Mouse (Mus musculus) forebrain, embryonic 13.5 days (tissue): Measurements from ENCODE around the gene Ppp1r14c. TPM values are rescaled to one million over a fixed set of nuclear protein-coding genes. Genes with fewer than 3 reads are reported as not detected.

Experiments
- ATAC-seq: fragments of 200-750 bp; cut with Nextera tagmentation; 2 replicates; pipeline ENCODE4 v1.8.0; 2017
- H3K27ac ChIP-seq: fragments of 300-500 bp; sonication (generic); 2 replicates; pipeline ENCODE4 v1.5.1; 2015; ENCODE audit warnings: inconsistent platforms, mild to moderate bottlenecking, moderate library complexity
- H3K27me3 ChIP-seq: fragments of 300-500 bp; sonication (generic); 2 replicates; pipeline ENCODE4 v1.6.1; 2015; ENCODE audit warnings: mild to moderate bottlenecking, inconsistent platforms
- H3K36me3 ChIP-seq: fragments of 300-500 bp; sonication (generic); 2 replicates; pipeline ENCODE4 v1.6.1; 2015; ENCODE audit warnings: mild to moderate bottlenecking, inconsistent platforms; ENCODE audit not compliant: poor library complexity, severe bottlenecking
- H3K4me1 ChIP-seq: fragments of 300-500 bp; sonication (generic); 2 replicates; pipeline ENCODE4 v1.6.1; 2015; ENCODE audit warnings: inconsistent platforms
- H3K4me2 ChIP-seq: fragments of 300-500 bp; sonication (generic); 2 replicates; pipeline ENCODE4 v1.6.1; 2015; ENCODE audit warnings: inconsistent platforms, mild to moderate bottlenecking, moderate library complexity
- H3K4me3 ChIP-seq: fragments of 300-500 bp; sonication (generic); 2 replicates; pipeline ENCODE4 v1.5.1; 2015; ENCODE audit warnings: mild to moderate bottlenecking, inconsistent platforms
- H3K9ac ChIP-seq: fragments of 300-500 bp; sonication (generic); 2 replicates; pipeline ENCODE4 v1.6.1; 2015; ENCODE audit warnings: mild to moderate bottlenecking, inconsistent platforms
- H3K9me3 ChIP-seq: fragments of 300-500 bp; sonication (generic); replicated peaks from 2 replicates; pipeline ENCODE4 v1.6.1; 2016; ENCODE audit warnings: inconsistent platforms
- WGBS: fragments of 180-500 bp; shearing (Covaris S2); methylation state at CpG from one replicate; pipeline ENCODE4 v1.1.7; 2015; 5-methylcytosine and 5-hydroxymethylcytosine counted together
- microRNA-seq: library from miRNA; unstranded; fragments of <30 nt; microRNA quantifications from one replicate; pipeline ENCODE4, GENCODE M21; 2016
- polyA plus RNA-seq: library from polyadenylated mRNA; unstranded; fragments of >200 nt; fragmentation: Nextera tagmentation; extraction: Ambion mirVana; gene quantifications from 2 replicates; pipeline ENCODE4 v1.2.1, GENCODE M21; 2015

Ppp1r14c gene
- polyA plus RNA-seq, 1 experiment from 2014 or later = 26.1 TPM

DNA sequence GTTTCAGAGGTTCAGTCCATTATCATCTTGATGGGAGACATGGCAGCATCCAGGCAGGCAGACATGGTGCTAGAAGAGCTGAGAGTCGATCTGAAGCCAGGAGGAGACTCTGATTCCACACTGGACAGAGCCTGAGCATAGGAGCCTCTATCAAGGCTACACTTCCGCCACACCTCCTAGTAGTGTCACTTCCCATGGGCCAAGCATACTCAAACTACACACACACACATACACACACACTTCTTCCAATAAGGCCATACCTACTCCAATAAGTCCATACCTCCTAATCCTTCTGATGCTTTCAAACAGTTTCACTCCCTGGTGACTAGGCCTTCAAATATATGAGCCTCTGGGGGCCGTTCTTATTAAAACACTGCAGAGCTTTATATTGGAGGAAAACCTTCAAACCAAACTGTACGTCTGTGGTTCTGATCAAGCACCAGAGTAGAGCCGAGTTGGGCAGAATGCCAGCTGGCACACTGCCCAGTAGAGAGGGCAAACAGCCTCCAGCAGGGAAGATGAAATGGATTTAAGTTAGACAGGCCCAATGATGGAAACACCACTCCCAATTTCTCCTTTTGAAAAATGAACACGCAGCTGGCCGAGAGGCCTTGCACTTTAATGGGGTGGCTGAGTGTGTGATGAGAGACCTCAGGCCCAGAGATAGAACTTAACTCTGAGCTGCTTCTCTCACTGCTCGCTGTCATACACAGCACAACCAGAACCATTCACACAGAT, 141.8 kb downstream of the Ppp1r14c start:
- Histone ChIP-seq H3K9me3 (no peaks in the 10 kb centered on the region), H3K4me1 (peaks cover 26% of the 10 kb centered on the region), H3K4me3 (no peak overlapping the region), H3K36me3 (no peaks in the 10 kb centered on the region), H3K27ac (peak overlapping the region; percentile 20), H3K9ac (no peak overlapping the region), H3K4me2 (no peak overlapping the region), H3K27me3 (no peaks in the 10 kb centered on the region)
- WGBS = 45% methylated on average over 8 of the region's 8 CpGs
- ATAC-seq = peak; percentile 86

DNA sequence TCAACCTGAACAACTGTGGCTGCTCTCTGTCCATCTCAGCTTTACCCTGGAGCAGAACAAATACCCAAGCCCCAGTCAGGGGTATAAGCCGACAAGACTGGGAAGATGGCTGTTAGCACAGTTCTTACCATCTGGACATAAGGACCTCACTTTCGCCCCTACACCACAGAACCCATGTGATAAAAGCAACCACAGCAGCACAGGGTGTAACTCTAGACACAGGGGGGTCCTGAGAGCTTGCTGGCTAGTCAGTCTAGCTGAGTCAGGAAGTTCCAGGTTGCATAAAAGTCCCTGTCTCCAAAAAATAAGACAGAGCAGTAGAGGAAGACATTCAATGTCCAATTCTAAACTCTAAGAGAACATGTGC, 142.3 kb downstream of the Ppp1r14c start:
- peak; percentile 22; the same call in 1 of the 2 replicates for ATAC-seq
- H3K4me3 ChIP-seq = no peak overlapping the region
- no peaks in the 10 kb centered on the region for H3K9me3 ChIP-seq
- no peak overlapping the region for H3K4me2 ChIP-seq
- peaks cover 26% of the 10 kb centered on the region for H3K4me1 ChIP-seq
- H3K27me3 ChIP-seq = no peaks in the 10 kb centered on the region
- H3K27ac ChIP-seq = peak overlapping the region; percentile 20; the same call in 1 of the 2 replicates
- H3K36me3 ChIP-seq = no peaks in the 10 kb centered on the region
- WGBS = 66% methylated on average over 2 of the region's 2 CpGs
- no peak overlapping the region for H3K9ac ChIP-seq

DNA sequence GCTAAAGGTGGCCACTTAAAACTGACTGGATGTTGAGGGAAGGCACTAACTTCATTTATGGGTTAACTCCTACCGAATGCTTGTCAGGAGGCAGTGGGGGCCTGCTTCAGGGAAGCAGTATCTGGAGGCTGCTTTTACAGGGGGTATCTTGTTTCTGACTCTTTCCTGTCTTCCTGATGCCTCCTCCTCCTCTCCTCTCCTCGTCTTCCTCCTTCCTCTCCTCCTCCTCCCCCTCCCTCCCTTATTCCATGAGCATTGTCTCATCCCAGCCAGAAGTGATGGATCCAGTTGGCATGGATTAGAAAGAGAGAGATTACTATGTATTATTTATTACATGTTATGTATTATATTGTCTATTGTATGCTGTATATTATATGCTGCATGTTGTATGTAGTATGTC, 142.9 kb downstream of the Ppp1r14c start:
- ATAC-seq = no peak
- Histone ChIP-seq H3K9ac (no peak overlapping the region), H3K4me1 (peaks cover 26% of the 10 kb centered on the region), H3K27ac (0 out of 2 replicates have a peak overlapping the region, but pooled peaks have one; percentile 20), H3K9me3 (no peaks in the 10 kb centered on the region), H3K27me3 (no peaks in the 10 kb centered on the region), H3K36me3 (no peaks in the 10 kb centered on the region), H3K4me3 (no peak overlapping the region), H3K4me2 (no peak overlapping the region)
- WGBS = 74% methylated on average over 2 of the region's 2 CpGs

DNA sequence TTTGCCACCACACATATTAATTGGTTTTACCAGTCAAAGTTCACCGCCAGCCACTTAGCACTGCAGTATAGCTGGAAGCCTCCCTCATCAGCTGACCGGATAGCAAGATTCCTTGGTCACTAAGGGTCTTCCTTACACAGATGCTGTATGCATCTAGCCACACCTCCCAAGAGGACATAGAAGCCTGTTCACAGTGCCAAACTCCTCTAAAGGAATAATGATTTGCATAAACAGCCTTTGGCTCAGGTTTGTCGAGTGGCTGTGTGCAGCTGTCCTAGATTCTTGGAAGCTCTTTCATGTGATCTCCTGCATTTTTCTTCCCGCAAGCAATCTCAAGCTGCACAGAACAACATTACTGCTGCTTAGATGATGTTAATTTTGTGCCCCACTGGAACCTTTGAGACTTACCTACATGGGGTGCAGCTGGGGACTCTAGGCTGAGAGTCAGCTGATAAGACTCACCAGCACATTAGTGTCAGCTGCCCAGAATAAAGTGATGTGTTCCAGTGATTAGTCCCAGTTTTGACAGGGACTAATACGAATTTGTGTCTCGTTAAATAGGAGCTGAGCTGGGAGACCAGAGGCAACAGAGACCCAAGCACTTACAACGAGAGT, 143.9 kb downstream of the Ppp1r14c start:
- H3K27me3 ChIP-seq = no peaks in the 10 kb centered on the region
- no peaks in the 10 kb centered on the region for H3K9me3 ChIP-seq
- H3K4me3 ChIP-seq = no peak overlapping the region
- no peak overlapping the region for H3K4me2 ChIP-seq
- peak; percentile 34 for ATAC-seq
- no peak overlapping the region for H3K27ac ChIP-seq
- H3K36me3 ChIP-seq = no peaks in the 10 kb centered on the region
- H3K4me1 ChIP-seq = peaks cover 26% of the 10 kb centered on the region
- no peak overlapping the region for H3K9ac ChIP-seq
- 45% methylated on average over 7 of the region's 7 CpGs for WGBS

DNA sequence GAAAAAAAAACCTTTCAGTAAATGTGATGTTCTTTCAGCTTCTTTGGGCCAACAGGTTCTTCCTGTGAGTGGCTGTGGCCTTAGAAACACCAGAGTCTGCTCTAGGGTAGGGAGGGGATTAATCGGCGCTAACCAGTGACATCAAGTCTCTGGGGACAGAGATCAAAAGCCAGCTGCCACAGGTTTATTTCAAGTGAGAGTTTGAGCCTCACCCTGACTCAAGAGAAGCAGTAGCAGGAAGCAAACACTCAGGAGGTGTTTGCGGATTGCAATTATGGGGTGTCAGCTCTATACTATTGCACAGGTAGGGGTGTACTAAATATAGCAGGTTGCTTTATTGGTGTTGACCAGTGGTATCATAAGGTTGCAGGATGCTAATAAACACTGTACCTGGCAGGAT, 144.6 kb downstream of the Ppp1r14c start:
- Histone ChIP-seq H3K4me1 (peaks cover 26% of the 10 kb centered on the region), H3K4me2 (no peak overlapping the region), H3K4me3 (no peak overlapping the region), H3K27me3 (no peaks in the 10 kb centered on the region), H3K9me3 (no peaks in the 10 kb centered on the region), H3K36me3 (no peaks in the 10 kb centered on the region), H3K9ac (no peak overlapping the region), H3K27ac (no peak overlapping the region)
- WGBS = 73% methylated on average over 3 of the region's 3 CpGs
- no peak for ATAC-seq

DNA sequence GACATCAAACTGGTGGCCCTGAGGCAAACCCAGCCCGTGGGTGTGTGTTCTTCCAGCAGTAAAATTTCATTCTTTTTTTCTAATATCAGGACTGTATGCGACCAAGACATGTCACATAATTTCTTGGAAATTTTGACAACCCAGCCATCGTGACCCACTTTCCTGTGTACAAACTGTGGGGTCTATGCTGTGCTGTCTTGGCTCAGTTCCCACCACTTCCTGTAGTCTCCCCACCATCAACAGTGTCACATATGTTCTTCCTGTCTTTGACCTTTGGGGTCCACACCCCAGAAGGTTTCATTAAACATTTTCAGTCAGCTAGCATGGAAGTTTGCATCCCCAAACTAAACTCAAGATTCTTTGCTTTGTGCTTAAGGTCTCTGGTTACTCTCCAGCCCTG, 145.5 kb downstream of the Ppp1r14c start:
- H3K27ac ChIP-seq = no peak overlapping the region
- no peak overlapping the region for H3K4me3 ChIP-seq
- no peak overlapping the region for H3K4me2 ChIP-seq
- 87% methylated on average over 3 of the region's 3 CpGs for WGBS
- H3K9ac ChIP-seq = no peak overlapping the region
- H3K36me3 ChIP-seq = no peaks in the 10 kb centered on the region
- H3K27me3 ChIP-seq = no peaks in the 10 kb centered on the region
- H3K4me1 ChIP-seq = peaks cover 26% of the 10 kb centered on the region
- no peaks in the 10 kb centered on the region for H3K9me3 ChIP-seq
- ATAC-seq = no peak

DNA sequence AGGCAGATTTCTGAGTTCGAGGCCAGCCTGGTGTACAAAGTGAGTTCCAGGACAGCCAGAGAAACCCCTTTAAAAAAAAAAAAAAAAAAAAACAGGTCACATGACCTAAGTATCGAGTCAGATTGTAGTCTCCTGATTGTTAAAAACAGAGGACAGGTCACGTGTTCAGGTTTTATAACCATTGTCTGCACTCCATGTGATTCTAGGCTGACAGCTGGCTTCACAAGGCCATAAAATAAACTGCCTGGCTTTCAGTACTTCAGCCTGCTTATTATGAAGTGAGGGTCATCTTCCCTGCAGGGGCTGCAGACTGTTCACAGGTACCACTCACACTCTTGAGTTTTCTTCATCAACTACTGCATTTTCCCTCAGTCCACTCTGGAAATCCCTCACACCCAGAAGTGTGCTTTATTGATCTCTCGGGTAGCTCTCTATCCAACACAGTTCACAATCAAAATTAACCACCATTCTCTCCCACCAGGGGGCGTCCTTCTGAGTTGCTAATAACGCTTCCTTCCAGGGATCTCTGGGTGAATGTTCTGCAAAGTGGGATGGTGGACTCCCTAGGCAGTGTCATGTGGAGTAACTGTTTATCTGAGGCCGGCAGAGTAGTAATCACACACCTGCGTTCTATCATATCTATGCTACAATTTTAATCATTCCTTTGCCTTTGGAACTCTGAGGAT, 146.9 kb downstream of the Ppp1r14c start:
- Histone ChIP-seq H3K36me3 (no peaks in the 10 kb centered on the region), H3K9ac (no peak overlapping the region), H3K9me3 (no peaks in the 10 kb centered on the region), H3K27ac (no peak overlapping the region), H3K4me2 (no peak overlapping the region), H3K4me3 (no peak overlapping the region), H3K27me3 (no peaks in the 10 kb centered on the region), H3K4me1 (peaks cover 23% of the 10 kb centered on the region)
- WGBS = 68% methylated on average over 8 of the region's 8 CpGs
- no peak for ATAC-seq

DNA sequence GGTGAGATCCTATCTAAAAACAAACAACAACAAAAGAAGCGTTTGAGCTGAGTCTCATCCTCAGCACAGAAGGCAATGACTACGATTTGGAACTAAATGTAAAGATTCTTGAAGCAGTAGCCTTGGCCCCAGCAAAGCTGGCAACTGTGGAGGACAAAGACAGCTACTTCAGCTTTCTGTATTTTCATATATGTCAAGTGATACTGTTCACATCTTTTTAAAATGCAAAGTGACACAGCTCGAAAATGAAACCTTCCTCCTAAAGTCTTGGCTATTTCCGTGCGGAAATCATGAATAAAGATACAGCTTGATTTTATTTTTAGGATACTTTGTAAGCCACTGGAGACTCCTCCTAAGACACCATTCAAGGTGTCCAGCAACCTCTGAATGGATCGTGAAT, 148.1 kb downstream of the Ppp1r14c start:
- Histone ChIP-seq H3K4me3 (no peak overlapping the region), H3K9ac (no peak overlapping the region), H3K27ac (no peak overlapping the region), H3K27me3 (no peaks in the 10 kb centered on the region), H3K4me2 (no peak overlapping the region), H3K4me1 (peaks cover 13% of the 10 kb centered on the region), H3K36me3 (no peaks in the 10 kb centered on the region), H3K9me3 (no peaks in the 10 kb centered on the region)
- no peak for ATAC-seq
- 76% methylated on average over 6 of the region's 6 CpGs for WGBS

Small RNAs within 50 kb of the gene (microRNA-seq; reads per million reads assigned to microRNA genes)
- not detected for gene Gm24482

Other genes starting within 250 kb of the Ppp1r14c start
- not detected in 2 replicates for gene H60c, start 98.3 kb upstream of the Ppp1r14c start, polyA plus RNA-seq
- gene Iyd, start 174.2 kb downstream of the Ppp1r14c start, polyA plus RNA-seq = 0.24 and 0.37 TPM in 2 replicates